Mouse (Mus musculus): ENCODE measurements around the gene Cyth3. TPM values are rescaled to one million over a fixed set of nuclear protein-coding genes. Genes with fewer than 3 reads are reported as not detected.

Cyth3 gene
- polyA plus RNA-seq, 1 experiment from 2014 or later, result 52.0 TPM

GRCm38 (mm10) chr5:143651855-143652631 is 29.8 kb downstream of the Cyth3 start:
- no peak for ATAC-seq (ENCODE audit: insufficient read depth)
- Histone ChIP-seq H3K4me3 (ENCODE audit: low read depth, low read length) (no peak overlapping the region), H3K36me3 (ENCODE audit: insufficient read depth) (no peaks in the 10 kb centered on the region), H3K9ac (no peak overlapping the region), H3K4me1 (ENCODE audit: insufficient read depth) (peaks cover 20% of the 10 kb centered on the region), H3K27ac (ENCODE audit: low read depth) (no peak overlapping the region; the same call in 1 of the 2 replicates), H3K9me3 (ENCODE audit: low read depth, low read length) (no peaks in the 10 kb centered on the region), H3K27me3 (ENCODE audit: insufficient read depth, low read length) (no peaks in the 10 kb centered on the region), H3K4me2 (no peak overlapping the region)
- 73% methylated on average over 8 of the region's 8 CpGs for WGBS
- TF ChIP-seq CTCF (IDR thresholded peaks at IDR 0.05; ENCODE audit: low read depth), result no peak
- no peak for DNase-seq

DNA sequence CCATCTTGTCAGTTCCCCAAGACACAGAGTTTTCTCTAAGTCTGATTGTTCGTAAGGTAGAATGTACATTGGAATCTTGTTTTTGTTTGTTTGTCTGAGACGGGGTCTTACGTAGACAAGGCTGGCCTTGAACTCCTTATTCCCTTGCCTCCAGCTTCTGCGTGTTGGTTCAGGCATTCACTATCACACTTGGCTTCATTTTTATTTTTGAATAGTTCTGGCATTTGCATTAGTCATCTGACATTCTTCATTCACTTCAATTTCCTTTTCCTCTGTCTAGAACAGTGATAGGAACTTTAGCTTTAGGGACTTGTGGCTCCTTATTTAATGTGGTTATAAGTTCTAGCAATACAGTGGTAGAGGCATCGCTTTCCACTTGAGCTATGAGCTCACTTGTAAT is 31.2 kb downstream of the Cyth3 start:
- 84% methylated on average over 5 of the region's 5 CpGs for WGBS
- H3K27me3 ChIP-seq (ENCODE audit: insufficient read depth, low read length), result no peaks in the 10 kb centered on the region
- DNase-seq (no peak), ATAC-seq (ENCODE audit: insufficient read depth) (no peak)
- peak overlapping the region; percentile 45; the same call in 1 of the 2 replicates for H3K27ac ChIP-seq (ENCODE audit: low read depth)
- H3K4me2 ChIP-seq, result no peak overlapping the region
- peaks cover 25% of the 10 kb centered on the region for H3K4me1 ChIP-seq (ENCODE audit: insufficient read depth)
- H3K36me3 ChIP-seq (ENCODE audit: insufficient read depth), result no peaks in the 10 kb centered on the region
- TF ChIP-seq CTCF (IDR thresholded peaks at IDR 0.05; ENCODE audit: low read depth), result no peak
- no peak overlapping the region for H3K9ac ChIP-seq
- H3K4me3 ChIP-seq (ENCODE audit: low read depth, low read length), result no peak overlapping the region
- no peaks in the 10 kb centered on the region for H3K9me3 ChIP-seq (ENCODE audit: low read depth, low read length)

DNA sequence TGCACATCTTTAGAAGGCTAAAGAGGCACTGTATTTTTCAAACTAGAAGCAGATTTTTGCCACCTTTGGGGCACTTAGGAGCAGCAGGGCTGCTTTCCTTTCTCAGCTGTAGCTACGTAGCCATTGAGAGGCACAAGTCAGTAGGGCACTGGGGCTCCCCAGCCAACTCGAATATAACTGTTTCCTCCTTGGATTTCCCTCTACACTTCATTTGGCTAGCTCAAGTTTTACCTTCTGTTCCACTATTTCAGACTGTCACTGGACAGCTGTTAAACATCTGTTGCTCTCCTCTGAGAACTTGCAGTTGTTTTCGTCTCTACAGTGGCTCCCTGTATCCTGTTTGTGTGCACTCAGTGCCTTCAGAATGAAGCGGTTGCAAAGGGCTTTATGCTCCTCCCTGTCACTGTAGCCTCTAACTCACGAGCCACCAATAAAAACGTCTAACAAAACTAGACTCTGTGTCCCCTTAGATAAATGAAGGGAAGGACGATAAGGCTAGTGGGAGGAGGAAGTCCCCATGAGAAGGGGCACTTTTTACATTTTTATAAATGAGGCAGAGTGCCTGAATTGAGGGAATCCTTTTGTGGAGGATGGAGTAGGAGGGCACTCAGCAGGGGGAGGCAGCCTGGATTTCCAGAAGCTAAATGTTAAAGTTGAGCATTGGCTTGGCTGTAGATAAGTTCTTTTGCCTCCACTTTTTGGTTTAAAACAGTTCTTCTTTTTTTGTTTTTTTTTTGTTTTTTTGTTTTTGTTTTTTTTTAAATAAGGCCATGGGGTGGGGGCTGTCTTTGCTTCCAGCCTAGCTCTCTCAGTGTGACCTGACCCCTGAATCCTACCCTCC is 32.6 kb downstream of the Cyth3 start:
- Histone ChIP-seq H3K4me2 (peak overlapping the region; percentile 20; the same call in 1 of the 2 replicates), H3K27ac (ENCODE audit: low read depth) (peak overlapping the region; percentile 85), H3K36me3 (ENCODE audit: insufficient read depth) (no peaks in the 10 kb centered on the region), H3K4me1 (ENCODE audit: insufficient read depth) (peaks cover 25% of the 10 kb centered on the region), H3K9ac (no peak overlapping the region), H3K9me3 (ENCODE audit: low read depth, low read length) (no peaks in the 10 kb centered on the region), H3K4me3 (ENCODE audit: low read depth, low read length) (no peak overlapping the region), H3K27me3 (ENCODE audit: insufficient read depth, low read length) (no peaks in the 10 kb centered on the region)
- DNase-seq, result peak; percentile 93
- 15% methylated on average over 7 of the region's 7 CpGs for WGBS
- peak; percentile 93 for ATAC-seq (ENCODE audit: insufficient read depth)
- no peak for TF ChIP-seq CTCF (IDR thresholded peaks at IDR 0.05; ENCODE audit: low read depth)

GRCm38 (mm10) chr5:143655511-143655943 is 33.3 kb downstream of the Cyth3 start:
- no peak for TF ChIP-seq CTCF (IDR thresholded peaks at IDR 0.05; ENCODE audit: low read depth)
- 58% methylated on average over 4 of the region's 4 CpGs for WGBS
- peak overlapping the region; percentile 10; the same call in 1 of the 2 replicates for H3K4me2 ChIP-seq
- no peaks in the 10 kb centered on the region for H3K27me3 ChIP-seq (ENCODE audit: insufficient read depth, low read length)
- H3K9me3 ChIP-seq (ENCODE audit: low read depth, low read length), result no peaks in the 10 kb centered on the region
- ATAC-seq (ENCODE audit: insufficient read depth) (no peak), DNase-seq (no peak)
- peaks cover 25% of the 10 kb centered on the region for H3K4me1 ChIP-seq (ENCODE audit: insufficient read depth)
- H3K4me3 ChIP-seq (ENCODE audit: low read depth, low read length), result no peak overlapping the region
- no peaks in the 10 kb centered on the region for H3K36me3 ChIP-seq (ENCODE audit: insufficient read depth)
- H3K9ac ChIP-seq, result no peak overlapping the region
- H3K27ac ChIP-seq (ENCODE audit: low read depth), result peak overlapping the region; percentile 77

GRCm38 (mm10) chr5:143656708-143657245 is 34.5 kb downstream of the Cyth3 start:
- WGBS, result 37% methylated on average over 2 of the region's 2 CpGs
- H3K9me3 ChIP-seq (ENCODE audit: low read depth, low read length), result no peaks in the 10 kb centered on the region
- H3K9ac ChIP-seq, result no peak overlapping the region
- no peak for DNase-seq
- no peak overlapping the region for H3K4me3 ChIP-seq (ENCODE audit: low read depth, low read length)
- peak overlapping the region; percentile 54; the same call in 1 of the 2 replicates for H3K27ac ChIP-seq (ENCODE audit: low read depth)
- H3K27me3 ChIP-seq (ENCODE audit: insufficient read depth, low read length), result no peaks in the 10 kb centered on the region
- H3K4me1 ChIP-seq (ENCODE audit: insufficient read depth), result peaks cover 25% of the 10 kb centered on the region
- H3K36me3 ChIP-seq (ENCODE audit: insufficient read depth), result no peaks in the 10 kb centered on the region
- no peak for ATAC-seq (ENCODE audit: insufficient read depth)
- TF ChIP-seq CTCF (IDR thresholded peaks at IDR 0.05; ENCODE audit: low read depth), result no peak
- no peak overlapping the region for H3K4me2 ChIP-seq

DNA sequence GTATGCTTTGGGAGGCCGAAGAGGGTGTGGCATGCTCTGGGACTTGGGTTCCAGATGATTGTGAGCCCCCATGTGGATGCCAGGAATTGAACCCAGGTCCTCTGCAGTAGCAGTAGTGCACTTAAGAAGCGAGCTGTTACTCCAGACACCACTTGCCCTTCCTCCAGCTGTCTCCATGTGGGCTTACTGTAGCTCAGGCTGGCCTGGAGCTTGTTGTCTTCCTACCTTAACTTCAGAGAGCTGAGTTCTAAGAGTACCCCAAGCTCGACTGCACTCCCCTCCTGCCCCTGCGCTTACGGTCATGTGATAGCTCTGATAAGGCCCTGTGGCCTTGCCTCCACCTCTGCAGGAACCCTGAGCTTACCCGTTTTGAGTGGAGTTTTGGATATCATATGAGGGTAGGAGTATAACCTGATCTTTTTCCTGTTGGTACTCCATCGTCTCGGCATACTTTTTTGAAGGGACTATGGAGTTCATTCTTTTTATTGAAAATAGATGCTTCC is 36.8 kb downstream of the Cyth3 start:
- Histone ChIP-seq H3K4me2 (no peak overlapping the region), H3K9ac (no peak overlapping the region), H3K27me3 (ENCODE audit: insufficient read depth, low read length) (no peaks in the 10 kb centered on the region), H3K27ac (ENCODE audit: low read depth) (no peak overlapping the region), H3K4me3 (ENCODE audit: low read depth, low read length) (no peak overlapping the region), H3K9me3 (ENCODE audit: low read depth, low read length) (no peaks in the 10 kb centered on the region), H3K36me3 (ENCODE audit: insufficient read depth) (no peaks in the 10 kb centered on the region), H3K4me1 (ENCODE audit: insufficient read depth) (peaks cover 36% of the 10 kb centered on the region)
- TF ChIP-seq CTCF (IDR thresholded peaks at IDR 0.05; ENCODE audit: low read depth), result no peak
- no peak for ATAC-seq (ENCODE audit: insufficient read depth)
- no peak for DNase-seq
- WGBS, result 79% methylated on average over 8 of the region's 8 CpGs
